Mouse (Mus musculus) embryo, embryonic 11 days (tissue): ENCODE data around the gene Adamts16.

Experiments
- DNase-seq: peaks from one replicate; pipeline ENCODE4 v3.0.0-alpha.2; 2015

Adamts16 gene

GRCm38 (mm10) chr13:70707158-70707854 lies 134.3 kb downstream of the Adamts16 start:
- no peak for DNase-seq

GRCm38 (mm10) chr13:70702904-70703303 lies 138.7 kb downstream of the Adamts16 start:
- peak; percentile 3 for DNase-seq

- DNase-seq: no peak
Observed at GRCm38 (mm10) chr13:70698812-70699387, 142.7 kb downstream of the Adamts16 start.

GRCm38 (mm10) chr13:70689452-70689960 lies 152.1 kb downstream of the Adamts16 start:
- no peak for DNase-seq

- no peak for DNase-seq
Observed at GRCm38 (mm10) chr13:70685825-70686224, 155.8 kb downstream of the Adamts16 start.

- DNase-seq: peak; percentile 33
Observed at GRCm38 (mm10) chr13:70684976-70685609, 156.5 kb downstream of the Adamts16 start.

GRCm38 (mm10) chr13:70681411-70682183 lies 160.0 kb downstream of the Adamts16 start:
- DNase-seq: no peak

GRCm38 (mm10) chr13:70680316-70680715 lies 161.3 kb downstream of the Adamts16 start:
- no peak for DNase-seq
